Mouse (Mus musculus): ENCODE data around the gene Myo1g. TPM values are rescaled to one million over a fixed set of nuclear protein-coding genes. Genes with fewer than 3 reads are reported as not detected.

The Myo1g gene
- polyA plus RNA-seq (2014; fragmentation: Illumina TruSeq; extraction: RNeasy Lipid Tissue Mini Kit (QIAGEN cat#74804); ENCODE audit: low read depth, low replicate concordance), result not detected

DNA sequence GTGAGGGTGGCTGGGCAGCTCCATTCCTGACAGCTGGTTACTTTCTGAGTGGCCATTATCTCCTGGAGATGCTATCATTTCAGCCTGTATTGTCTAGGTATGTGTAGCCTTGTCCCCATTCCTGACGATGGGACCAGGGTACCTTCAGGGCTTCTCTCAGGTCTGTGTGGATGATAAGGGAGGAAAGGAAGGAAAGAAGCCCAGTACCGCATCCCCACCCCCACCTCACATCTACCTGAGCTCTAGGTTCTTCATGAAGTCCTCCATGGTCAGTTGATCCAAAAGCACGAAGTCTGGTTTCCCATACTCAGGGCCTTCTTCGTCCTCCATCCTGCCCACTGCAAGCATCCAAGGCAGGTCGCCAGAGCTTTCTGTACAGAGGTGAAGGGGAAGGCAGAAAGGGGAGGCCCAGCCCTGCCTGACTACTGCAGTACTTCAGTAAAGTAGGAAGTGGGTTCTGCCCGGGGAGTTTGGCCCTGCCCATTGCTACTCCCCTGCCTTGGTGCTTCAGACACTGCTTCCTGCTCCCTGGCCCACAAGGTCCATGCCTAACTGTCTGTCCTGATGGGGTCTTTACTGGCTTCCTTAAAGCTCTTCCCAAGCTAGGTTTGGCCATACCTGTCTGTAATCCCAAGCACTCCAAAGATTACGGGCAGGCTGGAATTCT lies at the start of gene Myo1g:
Myo1g (minus strand) TSS at position 459 of the 667 bp plus-strand sequence.

GRCm38 (mm10) chr11:6546205-6547013 lies 25.6 kb upstream of the Myo1g start, which contains the start of gene Ccm2:
Gene Ccm2, plus strand, starts transcription at chr11:6546887.

GRCm38 (mm10) chr11:6475867-6476484 lies 44.8 kb downstream of the Myo1g start, which contains the start of gene Purb:
Gene Purb, minus strand, starts transcription at chr11:6475917.

Other genes with a start within 250 kb of the Myo1g start
- 35.4 TPM for gene Tmed4, start 246.1 kb downstream of the Myo1g start, polyA plus RNA-seq (2014; fragmentation: Illumina TruSeq; extraction: RNeasy Lipid Tissue Mini Kit (QIAGEN cat#74804); ENCODE audit: low read depth, low replicate concordance)
- gene Ogdh, start 229.3 kb downstream of the Myo1g start, polyA plus RNA-seq (2014; fragmentation: Illumina TruSeq; extraction: RNeasy Lipid Tissue Mini Kit (QIAGEN cat#74804); ENCODE audit: low read depth, low replicate concordance), result 56.3 TPM
- 1.9 TPM for gene Zmiz2, start 131.9 kb downstream of the Myo1g start, polyA plus RNA-seq (2014; fragmentation: Illumina TruSeq; extraction: RNeasy Lipid Tissue Mini Kit (QIAGEN cat#74804); ENCODE audit: low read depth, low replicate concordance)
- 844 TPM for gene Ppia, start 105.5 kb downstream of the Myo1g start, polyA plus RNA-seq (2014; fragmentation: Illumina TruSeq; extraction: RNeasy Lipid Tissue Mini Kit (QIAGEN cat#74804); ENCODE audit: low read depth, low replicate concordance)
- gene H2afv, start 76.5 kb downstream of the Myo1g start, polyA plus RNA-seq (2014; fragmentation: Illumina TruSeq; extraction: RNeasy Lipid Tissue Mini Kit (QIAGEN cat#74804); ENCODE audit: low read depth, low replicate concordance), result 5.1 TPM
- 42.9 TPM for gene Purb, start 45.0 kb downstream of the Myo1g start, polyA plus RNA-seq (2014; fragmentation: Illumina TruSeq; extraction: RNeasy Lipid Tissue Mini Kit (QIAGEN cat#74804); ENCODE audit: low read depth, low replicate concordance)
- gene Ccm2, start 25.9 kb upstream of the Myo1g start, polyA plus RNA-seq (2014; fragmentation: Illumina TruSeq; extraction: RNeasy Lipid Tissue Mini Kit (QIAGEN cat#74804); ENCODE audit: low read depth, low replicate concordance), result 1.1 TPM
- not detected for gene Nacad, start 85.1 kb upstream of the Myo1g start, polyA plus RNA-seq (2014; fragmentation: Illumina TruSeq; extraction: RNeasy Lipid Tissue Mini Kit (QIAGEN cat#74804); ENCODE audit: low read depth, low replicate concordance)
- 1.8 TPM for gene Tbrg4, start 105.1 kb upstream of the Myo1g start, polyA plus RNA-seq (2014; fragmentation: Illumina TruSeq; extraction: RNeasy Lipid Tissue Mini Kit (QIAGEN cat#74804); ENCODE audit: low read depth, low replicate concordance)
- not detected for gene Wap, start 117.7 kb upstream of the Myo1g start, polyA plus RNA-seq (2014; fragmentation: Illumina TruSeq; extraction: RNeasy Lipid Tissue Mini Kit (QIAGEN cat#74804); ENCODE audit: low read depth, low replicate concordance)
- not detected for gene Ramp3, start 137.6 kb upstream of the Myo1g start, polyA plus RNA-seq (2014; fragmentation: Illumina TruSeq; extraction: RNeasy Lipid Tissue Mini Kit (QIAGEN cat#74804); ENCODE audit: low read depth, low replicate concordance)